Mouse (Mus musculus): Measurements from ENCODE around the gene Sidt2.

The Sidt2 gene

DNA sequence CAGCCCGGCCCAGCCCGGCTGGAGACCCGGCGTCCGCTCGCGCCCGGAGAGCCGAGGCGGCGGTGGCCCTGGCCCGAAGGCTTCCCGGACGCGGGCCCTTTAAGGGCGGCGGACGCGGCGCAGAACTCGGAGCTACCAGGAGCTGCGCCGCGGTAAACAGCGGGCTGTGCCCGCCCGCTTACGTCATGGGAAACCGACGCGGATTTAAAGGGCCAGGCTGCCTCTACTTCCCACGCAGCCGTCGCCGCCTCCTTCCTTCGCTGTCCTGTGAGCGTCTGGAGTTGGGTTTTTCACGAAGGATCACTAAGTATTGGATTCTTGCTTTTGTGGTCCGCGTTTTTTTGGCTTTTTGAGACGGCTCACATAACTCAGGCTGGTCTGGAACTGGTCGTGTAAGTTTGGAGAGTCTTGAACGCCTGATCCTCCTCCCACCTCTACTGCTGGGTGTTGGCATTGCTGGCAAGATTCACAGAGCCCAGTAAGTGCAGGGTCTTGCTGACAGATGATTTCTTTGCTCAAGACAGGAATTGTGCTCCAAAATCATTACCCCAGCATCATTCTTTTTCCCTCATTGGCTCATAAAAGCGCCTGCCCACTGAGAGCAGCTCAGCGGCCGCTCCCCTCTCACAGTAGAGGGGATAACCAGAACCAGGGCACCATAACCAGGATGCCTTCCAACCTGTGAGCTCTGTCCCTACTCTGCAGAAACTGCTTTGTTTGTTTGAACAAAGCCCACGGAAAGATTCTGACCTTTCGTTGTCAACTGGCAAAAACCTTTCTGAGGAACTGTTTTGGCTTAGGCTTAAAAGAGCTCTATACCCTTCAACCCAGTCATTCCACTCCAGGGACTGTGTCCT, at the start of gene Sidt2:
TSS of gene Sidt2 (minus strand) at position 152 of the 857 bp plus-strand sequence.
- DNase-seq: peak; percentile 92

GRCm38 (mm10) chr9:46004529-46004928, 49.5 kb upstream of the Sidt2 start:
- DNase-seq: no peak

- peak; percentile 81 for DNase-seq
These were observed 48.7 kb upstream of the Sidt2 start for GRCm38 (mm10) chr9:46003729-46004128.

- no peak for DNase-seq
These were observed 44.0 kb upstream of the Sidt2 start for GRCm38 (mm10) chr9:45999009-45999408.

- DNase-seq: no peak
These were observed 30.1 kb upstream of the Sidt2 start for GRCm38 (mm10) chr9:45985229-45985567.

GRCm38 (mm10) chr9:45984409-45985228, 29.6 kb upstream of the Sidt2 start:
- DNase-seq: peak; percentile 94

DNA sequence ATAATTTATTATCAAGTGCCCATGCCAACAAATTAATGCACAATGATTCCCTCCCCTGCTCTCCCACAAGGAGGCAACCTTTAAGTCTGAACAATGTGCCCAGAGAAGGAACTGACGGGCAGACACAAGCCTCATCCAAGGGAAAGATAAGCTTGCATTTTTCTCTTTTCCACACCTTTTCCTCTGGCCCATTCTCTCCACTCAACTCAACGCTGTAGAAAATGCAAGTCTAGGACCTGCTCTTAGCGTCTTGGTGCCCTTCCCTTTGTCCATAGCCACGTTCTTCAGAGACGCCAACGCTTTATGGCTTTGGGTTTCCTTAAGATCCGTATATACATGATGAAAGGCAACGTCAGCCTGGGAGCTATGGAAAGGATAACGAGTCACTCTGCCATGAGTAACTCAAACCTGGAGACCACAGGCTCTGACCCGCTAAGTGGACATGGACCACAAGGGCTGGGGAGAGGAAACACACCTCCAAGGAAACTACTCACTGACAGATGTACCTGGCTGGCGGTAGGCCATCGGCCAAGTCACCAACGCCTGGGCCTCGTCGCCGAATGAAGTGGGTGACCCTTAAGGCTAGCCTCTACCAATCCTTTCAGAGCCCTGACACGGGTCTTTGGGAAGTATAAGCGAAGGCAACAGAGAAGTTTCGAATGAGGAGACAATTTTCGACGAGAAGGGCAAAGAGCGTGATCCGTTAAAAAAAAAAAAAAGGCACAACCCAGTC, 28.8 kb upstream of the Sidt2 start:
- peak; percentile 31 for DNase-seq

- peak; percentile 28 for DNase-seq
These were observed 26.3 kb upstream of the Sidt2 start for GRCm38 (mm10) chr9:45981331-45981730.

- no peak for DNase-seq
These were observed 25.6 kb upstream of the Sidt2 start for GRCm38 (mm10) chr9:45980611-45981010.

DNA sequence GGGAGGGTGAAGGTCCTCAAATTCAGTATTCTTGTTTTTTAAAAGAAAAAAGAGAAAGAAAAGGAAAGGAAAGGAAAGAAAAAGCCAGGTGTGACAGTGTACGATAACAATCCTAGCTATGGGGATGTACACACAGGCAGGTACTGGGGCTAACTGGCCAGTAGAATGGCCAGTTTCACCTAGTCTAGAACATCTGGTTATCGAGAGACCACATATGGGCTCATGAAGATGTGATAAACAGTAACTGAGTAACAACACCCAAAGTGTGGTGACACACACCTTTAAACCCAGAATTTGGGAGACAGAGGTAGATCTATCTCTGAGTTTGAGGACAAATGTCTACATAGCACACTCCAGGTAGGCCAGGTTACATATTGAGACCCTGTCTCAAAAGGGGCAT, 24.7 kb upstream of the Sidt2 start:
- no peak for DNase-seq

DNA sequence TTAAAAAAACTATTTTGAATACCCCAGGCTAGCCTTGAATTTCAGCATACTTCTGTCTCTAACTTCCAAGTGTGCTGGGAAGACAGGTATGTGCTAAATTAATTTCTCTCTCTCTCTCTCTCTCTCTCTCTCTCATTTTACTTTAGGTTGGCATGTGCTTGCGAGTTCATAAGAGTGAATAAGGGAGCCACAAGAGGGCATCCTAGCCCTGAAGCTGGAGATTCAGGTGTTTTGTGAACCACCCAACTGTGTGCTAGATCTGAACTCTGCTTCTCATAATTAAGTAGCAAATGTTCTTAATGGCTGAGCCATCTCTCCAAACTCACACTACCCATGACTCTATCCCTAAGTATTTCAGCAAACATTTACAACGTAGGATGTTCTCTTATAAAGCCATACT, 21.8 kb upstream of the Sidt2 start:
- peak; percentile 46 for DNase-seq

DNA sequence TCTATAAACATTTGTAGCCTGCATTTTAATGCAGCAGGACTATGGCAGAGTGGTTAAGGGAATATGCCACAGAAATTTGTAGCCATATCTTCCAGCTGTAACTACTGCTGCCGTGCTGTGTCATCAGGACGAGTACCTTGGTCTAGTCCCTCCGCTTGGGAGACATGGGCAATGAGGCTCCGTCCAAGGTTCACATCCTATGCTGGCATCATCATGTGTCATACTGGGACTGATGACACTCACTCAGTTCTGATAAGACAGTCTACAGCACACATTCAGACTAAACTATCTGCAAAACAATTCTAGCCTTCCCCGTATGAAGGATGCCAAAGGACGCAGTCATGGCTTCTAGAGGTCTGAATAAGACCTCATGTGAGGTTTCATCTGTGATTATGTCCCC, 8.5 kb upstream of the Sidt2 start:
- DNase-seq: no peak

- DNase-seq: no peak
These were observed 6.8 kb upstream of the Sidt2 start for GRCm38 (mm10) chr9:45961855-45962254.

- DNase-seq: no peak
These were observed 4.6 kb upstream of the Sidt2 start for GRCm38 (mm10) chr9:45959661-45960060.

DNA sequence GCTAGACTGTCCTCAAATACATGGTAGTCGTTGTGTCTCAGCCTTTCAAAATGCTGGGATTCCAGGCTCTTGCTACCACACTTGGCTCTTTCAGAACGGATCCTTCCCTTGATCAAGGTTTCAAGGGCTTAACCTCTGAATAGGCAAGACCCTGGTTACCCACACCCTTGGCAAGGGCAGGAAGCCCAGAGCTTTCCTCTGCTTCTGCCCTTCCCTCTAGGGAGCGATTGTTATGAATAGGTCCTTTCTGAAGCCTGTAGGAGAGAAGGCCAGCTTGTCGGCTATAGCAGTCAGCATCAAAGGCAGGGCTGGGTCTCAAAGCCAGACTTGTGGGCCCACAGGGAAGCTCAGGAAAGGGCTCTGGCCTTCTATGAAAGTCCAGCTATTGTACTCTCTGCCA, 3.8 kb upstream of the Sidt2 start:
- no peak for DNase-seq

DNA sequence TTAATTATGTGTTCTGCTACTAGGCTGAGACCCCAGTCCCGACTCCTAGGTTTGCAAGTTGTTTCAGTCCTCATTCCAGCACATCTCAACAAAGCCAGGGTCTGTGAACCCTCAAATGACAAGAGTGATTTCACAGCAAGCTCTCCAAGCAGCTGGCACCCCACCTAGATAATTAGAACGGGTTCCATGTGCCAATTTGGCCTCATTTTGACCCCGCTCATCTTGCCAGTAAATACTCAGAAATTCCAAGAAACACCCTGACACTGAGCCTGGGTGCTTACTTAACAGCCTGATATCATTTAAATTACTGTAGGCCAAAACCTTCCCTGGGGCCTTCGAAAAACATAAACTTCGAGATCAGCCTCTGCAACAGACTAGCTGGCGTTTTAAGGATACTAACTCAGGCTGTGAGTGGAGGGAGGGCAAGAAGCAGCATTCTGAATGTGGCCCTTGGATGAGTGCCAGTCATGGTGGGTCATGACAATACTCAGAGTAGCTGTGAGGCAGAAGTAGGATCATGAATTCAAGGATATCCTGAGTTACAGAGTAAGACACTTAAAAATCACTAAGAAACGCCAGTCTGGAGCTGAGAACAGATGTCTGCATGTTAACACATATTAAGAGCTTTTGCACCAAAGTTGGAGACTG, 3.1 kb upstream of the Sidt2 start:
- no peak for DNase-seq

GRCm38 (mm10) chr9:45954294-45955106, 558 bp downstream of the Sidt2 start:
- DNase-seq: peak; percentile 61

DNA sequence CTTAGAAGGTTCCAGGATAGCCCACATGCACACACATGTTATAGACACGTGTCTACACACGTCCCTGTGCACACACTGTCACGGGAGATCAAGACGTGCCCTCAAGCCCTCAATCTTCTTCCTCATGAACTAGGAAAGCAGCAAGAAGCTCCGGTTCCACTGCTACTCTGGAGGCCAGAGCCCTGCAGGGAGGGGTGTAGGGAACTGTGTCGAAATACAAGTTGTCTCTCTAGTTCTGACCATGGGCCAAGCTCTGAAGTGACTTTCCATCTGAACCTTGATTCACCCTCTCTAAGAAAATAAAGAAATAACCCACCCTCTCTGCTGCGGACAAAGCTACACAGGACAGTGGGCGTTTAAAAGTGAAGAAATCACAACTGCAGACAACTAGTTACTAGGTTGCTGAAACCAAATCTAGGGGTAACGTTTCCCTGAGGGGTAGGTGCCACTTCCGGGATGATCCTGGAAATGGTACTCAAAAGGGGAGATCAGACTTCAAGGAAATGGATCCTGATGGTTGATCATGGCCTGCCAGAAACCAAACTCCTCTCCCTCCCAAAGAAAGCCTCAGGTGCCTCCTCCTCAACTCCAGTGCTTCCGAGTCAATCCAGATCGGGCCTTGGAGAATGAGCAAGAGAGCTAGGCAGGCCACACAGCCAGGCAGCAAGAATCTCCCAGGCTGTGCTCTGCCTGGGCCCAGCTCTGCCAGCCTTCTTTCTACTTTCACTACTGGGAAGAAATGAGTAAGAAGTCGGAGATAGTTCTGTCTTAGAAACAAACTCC, 1.4 kb downstream of the Sidt2 start:
- no peak for DNase-seq

DNA sequence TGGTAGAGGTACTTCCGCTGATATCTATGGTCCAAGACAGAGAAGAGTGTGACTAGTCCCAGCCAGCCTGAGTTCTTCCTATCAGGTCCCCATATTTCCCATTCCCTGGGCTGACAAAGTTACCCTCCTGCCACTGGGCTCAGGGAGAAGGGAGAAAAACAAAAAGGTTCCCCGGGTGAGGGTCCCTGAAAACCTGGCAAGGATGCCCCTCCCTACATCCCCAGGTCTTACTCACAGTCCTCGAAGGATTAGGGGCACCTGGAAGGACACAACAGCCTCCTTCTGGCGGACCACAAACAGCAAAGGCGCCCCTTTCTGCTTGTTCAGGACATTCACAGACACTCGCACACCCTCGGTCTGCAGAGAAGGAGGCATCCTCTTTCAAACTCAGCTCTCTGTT, 2.2 kb downstream of the Sidt2 start:
- DNase-seq: no peak

GRCm38 (mm10) chr9:45952057-45952456, 3.0 kb downstream of the Sidt2 start:
- no peak for DNase-seq

- no peak for DNase-seq
These were observed 8.2 kb downstream of the Sidt2 start for GRCm38 (mm10) chr9:45946872-45947183.

Data from thymus, postnatal 14 days (tissue).